Mouse (Mus musculus): ENCODE data around the gene Pola2. TPM values are rescaled to one million over a fixed set of nuclear protein-coding genes. Genes with fewer than 3 reads are reported as not detected.

Pola2 gene
- polyA plus RNA-seq, 1 experiment from 2014 or later: 35.5 TPM

GRCm38 (mm10) chr19:5962651-5963050 lies 1.4 kb downstream of the Pola2 start:
- peak overlapping the region; percentile 60 for H3K4me3 ChIP-seq
- 26% methylated on average over 1 of the region's 1 CpGs for WGBS
- H3K4me1 ChIP-seq: peaks cover 25% of the 10 kb centered on the region
- 0 out of 2 replicates have a peak overlapping the region, but pooled peaks have one; percentile 69 for H3K9ac ChIP-seq (replicated peaks)
- H3K4me2 ChIP-seq (replicated peaks): peak overlapping the region; percentile 92
- H3K36me3 ChIP-seq: 0 out of 2 replicates have a peak, but pooled peaks cover 12% of the 10 kb centered on the region
- H3K9me3 ChIP-seq: no peaks in the 10 kb centered on the region
- H3K27me3 ChIP-seq: no peaks in the 10 kb centered on the region
- no peak overlapping the region for H3K27ac ChIP-seq (replicated peaks)
- no peak for ATAC-seq (replicated peaks)

- H3K4me3 ChIP-seq: no peak overlapping the region
- H3K9ac ChIP-seq (replicated peaks): no peak overlapping the region
- no peak overlapping the region for H3K4me2 ChIP-seq (replicated peaks)
- H3K27me3 ChIP-seq: no peaks in the 10 kb centered on the region
- 90% methylated on average over 5 of the region's 5 CpGs for WGBS
- ATAC-seq (replicated peaks): no peak
- peaks cover 2% of the 10 kb centered on the region for H3K4me1 ChIP-seq
- no peak overlapping the region for H3K27ac ChIP-seq (replicated peaks)
- peaks cover 16% of the 10 kb centered on the region; the same call in 1 of the 2 replicates for H3K36me3 ChIP-seq
- H3K9me3 ChIP-seq: no peaks in the 10 kb centered on the region
Observed at GRCm38 (mm10) chr19:5957371-5957770, 6.6 kb downstream of the Pola2 start.

- H3K9me3 ChIP-seq: no peaks in the 10 kb centered on the region
- no peak overlapping the region for H3K4me2 ChIP-seq (replicated peaks)
- no peak overlapping the region for H3K9ac ChIP-seq (replicated peaks)
- 0 out of 2 replicates have a peak, but pooled peaks have one; percentile 11 for ATAC-seq (replicated peaks)
- no peak overlapping the region for H3K27ac ChIP-seq (replicated peaks)
- no peaks in the 10 kb centered on the region for H3K27me3 ChIP-seq
- WGBS: 25% methylated on average over 3 of the region's 3 CpGs
- no peak overlapping the region for H3K4me3 ChIP-seq
- H3K4me1 ChIP-seq: no peaks in the 10 kb centered on the region
- H3K36me3 ChIP-seq: peaks cover 17% of the 10 kb centered on the region; the same call in 1 of the 2 replicates
Observed at GRCm38 (mm10) chr19:5956685-5957084, 7.3 kb downstream of the Pola2 start.

- no peaks in the 10 kb centered on the region for H3K27me3 ChIP-seq
- H3K36me3 ChIP-seq: peaks cover 18% of the 10 kb centered on the region; the same call in 1 of the 2 replicates
- ATAC-seq (replicated peaks): no peak
- no peak overlapping the region for H3K4me3 ChIP-seq
- H3K9ac ChIP-seq (replicated peaks): no peak overlapping the region
- no peak overlapping the region for H3K4me2 ChIP-seq (replicated peaks)
- no peak overlapping the region for H3K27ac ChIP-seq (replicated peaks)
- 89% methylated on average over 28 of the region's 28 CpGs for WGBS
- H3K9me3 ChIP-seq: no peaks in the 10 kb centered on the region
- no peaks in the 10 kb centered on the region for H3K4me1 ChIP-seq
Observed at GRCm38 (mm10) chr19:5955704-5956670, 8.0 kb downstream of the Pola2 start.

GRCm38 (mm10) chr19:5954936-5955335 lies 9.1 kb downstream of the Pola2 start:
- no peaks in the 10 kb centered on the region for H3K4me1 ChIP-seq
- no peak overlapping the region for H3K9ac ChIP-seq (replicated peaks)
- no peak overlapping the region for H3K27ac ChIP-seq (replicated peaks)
- no peaks in the 10 kb centered on the region for H3K27me3 ChIP-seq
- 96% methylated on average over 10 of the region's 10 CpGs for WGBS
- no peak for ATAC-seq (replicated peaks)
- H3K9me3 ChIP-seq: no peaks in the 10 kb centered on the region
- no peak overlapping the region for H3K4me3 ChIP-seq
- peaks cover 27% of the 10 kb centered on the region; the same call in 1 of the 2 replicates for H3K36me3 ChIP-seq
- H3K4me2 ChIP-seq (replicated peaks): no peak overlapping the region

GRCm38 (mm10) chr19:5954031-5954710 lies 9.8 kb downstream of the Pola2 start:
- H3K36me3 ChIP-seq: peaks cover 27% of the 10 kb centered on the region; the same call in 1 of the 2 replicates
- ATAC-seq (replicated peaks): no peak
- no peak overlapping the region for H3K27ac ChIP-seq (replicated peaks)
- H3K27me3 ChIP-seq: no peaks in the 10 kb centered on the region
- WGBS: 91% methylated on average over 22 of the region's 22 CpGs
- H3K9ac ChIP-seq (replicated peaks): no peak overlapping the region
- no peak overlapping the region for H3K4me2 ChIP-seq (replicated peaks)
- no peak overlapping the region for H3K4me3 ChIP-seq
- H3K9me3 ChIP-seq: no peaks in the 10 kb centered on the region
- H3K4me1 ChIP-seq: no peaks in the 10 kb centered on the region

GRCm38 (mm10) chr19:5953201-5953770 lies 10.7 kb downstream of the Pola2 start:
- Histone ChIP-seq H3K36me3 (peaks cover 19% of the 10 kb centered on the region; the same call in 1 of the 2 replicates), H3K4me2 (replicated peaks) (no peak overlapping the region), H3K9me3 (no peaks in the 10 kb centered on the region), H3K27me3 (no peaks in the 10 kb centered on the region), H3K4me1 (no peaks in the 10 kb centered on the region), H3K4me3 (no peak overlapping the region), H3K9ac (replicated peaks) (no peak overlapping the region), H3K27ac (replicated peaks) (no peak overlapping the region)
- 93% methylated on average over 19 of the region's 19 CpGs for WGBS
- no peak for ATAC-seq (replicated peaks)

- WGBS: 89% methylated on average over 13 of the region's 13 CpGs
- H3K4me3 ChIP-seq: no peak overlapping the region
- H3K36me3 ChIP-seq: peaks cover 16% of the 10 kb centered on the region; the same call in 1 of the 2 replicates
- H3K4me2 ChIP-seq (replicated peaks): no peak overlapping the region
- H3K27ac ChIP-seq (replicated peaks): no peak overlapping the region
- no peak for ATAC-seq (replicated peaks)
- no peaks in the 10 kb centered on the region for H3K27me3 ChIP-seq
- H3K4me1 ChIP-seq: no peaks in the 10 kb centered on the region
- H3K9ac ChIP-seq (replicated peaks): no peak overlapping the region
- H3K9me3 ChIP-seq: no peaks in the 10 kb centered on the region
Observed at GRCm38 (mm10) chr19:5952071-5952691, 11.8 kb downstream of the Pola2 start.

GRCm38 (mm10) chr19:5951631-5952030 lies 12.4 kb downstream of the Pola2 start:
- peaks cover 16% of the 10 kb centered on the region; the same call in 1 of the 2 replicates for H3K36me3 ChIP-seq
- H3K4me2 ChIP-seq (replicated peaks): no peak overlapping the region
- no peaks in the 10 kb centered on the region for H3K9me3 ChIP-seq
- H3K9ac ChIP-seq (replicated peaks): no peak overlapping the region
- no peak overlapping the region for H3K27ac ChIP-seq (replicated peaks)
- no peaks in the 10 kb centered on the region for H3K27me3 ChIP-seq
- 92% methylated on average over 16 of the region's 16 CpGs for WGBS
- no peaks in the 10 kb centered on the region for H3K4me1 ChIP-seq
- ATAC-seq (replicated peaks): no peak
- no peak overlapping the region for H3K4me3 ChIP-seq

GRCm38 (mm10) chr19:5950218-5950617 lies 13.8 kb downstream of the Pola2 start:
- no peaks in the 10 kb centered on the region for H3K4me1 ChIP-seq
- H3K36me3 ChIP-seq: peaks cover 16% of the 10 kb centered on the region; the same call in 1 of the 2 replicates
- no peak overlapping the region for H3K27ac ChIP-seq (replicated peaks)
- no peak overlapping the region for H3K9ac ChIP-seq (replicated peaks)
- WGBS: 95% methylated on average over 11 of the region's 11 CpGs
- H3K27me3 ChIP-seq: no peaks in the 10 kb centered on the region
- no peak overlapping the region for H3K4me2 ChIP-seq (replicated peaks)
- H3K4me3 ChIP-seq: no peak overlapping the region
- no peaks in the 10 kb centered on the region for H3K9me3 ChIP-seq
- ATAC-seq (replicated peaks): no peak

GRCm38 (mm10) chr19:5945891-5946290 lies 18.1 kb downstream of the Pola2 start:
- Histone ChIP-seq H3K4me1 (no peaks in the 10 kb centered on the region), H3K4me2 (replicated peaks) (no peak overlapping the region), H3K9ac (replicated peaks) (no peak overlapping the region), H3K9me3 (no peaks in the 10 kb centered on the region), H3K27me3 (no peaks in the 10 kb centered on the region), H3K27ac (replicated peaks) (no peak overlapping the region), H3K4me3 (no peak overlapping the region), H3K36me3 (peaks cover 9% of the 10 kb centered on the region; the same call in 1 of the 2 replicates)
- ATAC-seq (replicated peaks): no peak
- WGBS: 87% methylated on average over 8 of the region's 8 CpGs

Measured in forebrain, embryonic 15.5 days (tissue).